Mouse (Mus musculus) lung, postnatal 0 days (tissue): ENCODE measurements around the gene Unc5a. TPM values are rescaled to one million over a fixed set of nuclear protein-coding genes. Genes with fewer than 3 reads are reported as not detected.

Experiments used
- ATAC-seq: fragments of 200-750 bp; cut with Nextera tagmentation; 2 replicates; pipeline ENCODE4 v1.8.0; 2017; ENCODE audit warnings: moderate library complexity
- DNase-seq: peaks from one replicate; pipeline ENCODE4 v3.0.0-alpha.2; 2016; ENCODE audit warnings: low spot score
- H3K27ac ChIP-seq: fragments of 300-500 bp; sonication (generic); 2 replicates; pipeline ENCODE4 v1.5.1; 2014; ENCODE audit warnings: antibody characterized with exemption, mild to moderate bottlenecking, low read length, mixed read lengths
- H3K27me3 ChIP-seq: fragments of 300-500 bp; sonication (generic); replicated peaks from 2 replicates; pipeline ENCODE4 v1.6.1; 2014; ENCODE audit warnings: low read length, mixed read lengths; ENCODE audit not compliant: insufficient read depth
- H3K36me3 ChIP-seq: fragments of 300-500 bp; sonication (generic); 2 replicates; pipeline ENCODE4 v1.6.1; 2014; ENCODE audit warnings: low read length, mixed read lengths; ENCODE audit not compliant: insufficient read depth
- H3K4me1 ChIP-seq: fragments of 300-500 bp; sonication (generic); 2 replicates; pipeline ENCODE4 v1.6.1; 2014; ENCODE audit warnings: antibody characterized with exemption, low read depth, low read length, mixed read lengths; ENCODE audit not compliant: insufficient read depth
- H3K4me2 ChIP-seq: fragments of 300-500 bp; sonication (generic); replicated peaks from 2 replicates; pipeline ENCODE4 v1.6.1; 2014; ENCODE audit warnings: low read depth, mild to moderate bottlenecking, low read length, moderate library complexity, mixed read lengths
- H3K4me3 ChIP-seq: fragments of 300-500 bp; sonication (generic); 2 replicates; pipeline ENCODE4 v1.5.1; 2014; ENCODE audit warnings: low read depth, low read length
- H3K9ac ChIP-seq: fragments of 300-500 bp; sonication (generic); replicated peaks from 2 replicates; pipeline ENCODE4 v1.6.1; 2014; ENCODE audit warnings: low read depth, mild to moderate bottlenecking
- H3K9me3 ChIP-seq: fragments of 300-500 bp; sonication (generic); 2 replicates; pipeline ENCODE4 v1.6.1; 2016; ENCODE audit warnings: low read length, mixed read lengths
- CTCF ChIP-seq: IDR thresholded peaks from 2 replicates; pipeline ENCODE4 v1.5.1; 2016; ENCODE audit warnings: antibody characterized with exemption, mild to moderate bottlenecking
- EP300 ChIP-seq: IDR thresholded peaks from 2 replicates; pipeline ENCODE4 v1.6.1; 2016; ENCODE audit warnings: antibody characterized with exemption, mild to moderate bottlenecking, control low read depth
- WGBS: fragments of 180-500 bp; shearing (Covaris S2); extraction: QIAGEN DNeasy Blood & Tissue Kit; methylation state at CpG from one replicate; pipeline ENCODE4 v1.1.7; 2014; 5-methylcytosine and 5-hydroxymethylcytosine counted together
- polyA plus RNA-seq: library from polyadenylated mRNA; unstranded; fragments of >200 nt; fragmentation: Nextera tagmentation; extraction: Ambion mirVana; gene quantifications from 2 replicates; pipeline ENCODE4 v1.2.1, GENCODE M21; 2015

Gene Unc5a
- polyA plus RNA-seq, 1 experiment from 2014 or later = 1.4 TPM

DNA sequence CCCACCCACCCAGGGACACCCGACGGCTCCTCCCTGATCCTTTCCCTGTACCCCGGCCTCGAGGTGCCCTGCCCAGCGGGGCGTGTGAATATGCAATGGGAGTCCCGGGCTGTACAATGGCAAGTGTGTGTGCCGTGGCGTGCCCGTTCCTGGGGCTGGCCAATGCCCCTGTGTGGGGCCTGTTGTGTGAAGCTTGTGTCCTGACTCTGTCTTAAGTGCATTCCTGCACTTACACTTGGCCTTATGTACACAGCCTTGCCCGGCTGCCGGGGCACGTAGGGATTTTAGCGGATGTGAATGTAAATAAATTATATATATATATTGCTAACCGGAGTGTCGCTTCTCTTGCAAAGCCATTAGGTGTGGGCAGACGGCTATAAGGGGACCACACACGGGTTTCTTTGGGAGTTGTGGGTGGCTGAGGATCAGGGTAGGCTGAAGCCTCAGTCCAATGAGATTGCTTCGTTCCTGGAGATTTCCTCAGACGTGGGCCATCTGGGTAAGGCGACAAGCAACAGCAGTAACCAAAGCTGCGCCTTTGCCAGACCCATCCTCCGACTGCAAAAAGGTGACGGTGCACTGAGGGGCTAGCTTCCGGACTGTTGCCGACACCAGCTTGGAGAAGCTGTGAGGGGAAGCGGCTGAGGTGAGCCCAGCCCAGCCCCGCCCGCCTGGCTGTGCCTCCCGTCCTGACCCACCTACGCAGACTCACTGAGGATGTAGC lies 56.6 kb downstream of the Unc5a start:
- no peaks in the 10 kb centered on the region for H3K9me3 ChIP-seq
- H3K27me3 ChIP-seq = no peaks in the 10 kb centered on the region
- no peak overlapping the region for H3K27ac ChIP-seq
- no peak overlapping the region for H3K4me3 ChIP-seq
- WGBS = 27% methylated on average over 31 of the region's 31 CpGs
- ATAC-seq (peak; percentile 69), DNase-seq (peak; percentile 53)
- H3K4me1 ChIP-seq = peaks cover 10% of the 10 kb centered on the region; the same call in 1 of the 2 replicates
- peak overlapping the region; percentile 42 for H3K4me2 ChIP-seq
- H3K36me3 ChIP-seq = no peaks in the 10 kb centered on the region
- TF ChIP-seq CTCF (no peak), EP300 (no peak)
- no peak overlapping the region for H3K9ac ChIP-seq

- no peak overlapping the region for H3K9ac ChIP-seq
- peak overlapping the region; percentile 42; the same call in 1 of the 2 replicates for H3K4me2 ChIP-seq
- ATAC-seq (no peak), DNase-seq (no peak)
- H3K27ac ChIP-seq = no peak overlapping the region
- H3K27me3 ChIP-seq = no peaks in the 10 kb centered on the region
- H3K9me3 ChIP-seq = no peaks in the 10 kb centered on the region
- 49% methylated on average over 7 of the region's 7 CpGs for WGBS
- TF ChIP-seq CTCF = no peak
- TF ChIP-seq EP300 = no peak
- H3K4me1 ChIP-seq = peaks cover 10% of the 10 kb centered on the region; the same call in 1 of the 2 replicates
- no peak overlapping the region for H3K4me3 ChIP-seq
- no peaks in the 10 kb centered on the region for H3K36me3 ChIP-seq
Observed at GRCm38 (mm10) chr13:55006415-55006742, 57.2 kb downstream of the Unc5a start.

GRCm38 (mm10) chr13:55008589-55008988 lies 59.4 kb downstream of the Unc5a start:
- no peak overlapping the region for H3K4me3 ChIP-seq
- H3K9me3 ChIP-seq = no peaks in the 10 kb centered on the region
- H3K36me3 ChIP-seq = no peaks in the 10 kb centered on the region
- TF ChIP-seq CTCF (no peak), EP300 (no peak)
- H3K9ac ChIP-seq = no peak overlapping the region
- H3K27me3 ChIP-seq = no peaks in the 10 kb centered on the region
- ATAC-seq = no peak
- WGBS = 81% methylated on average over 6 of the region's 6 CpGs
- no peak for DNase-seq
- no peak overlapping the region for H3K27ac ChIP-seq
- no peak overlapping the region for H3K4me2 ChIP-seq
- peaks cover 10% of the 10 kb centered on the region; the same call in 1 of the 2 replicates for H3K4me1 ChIP-seq

DNA sequence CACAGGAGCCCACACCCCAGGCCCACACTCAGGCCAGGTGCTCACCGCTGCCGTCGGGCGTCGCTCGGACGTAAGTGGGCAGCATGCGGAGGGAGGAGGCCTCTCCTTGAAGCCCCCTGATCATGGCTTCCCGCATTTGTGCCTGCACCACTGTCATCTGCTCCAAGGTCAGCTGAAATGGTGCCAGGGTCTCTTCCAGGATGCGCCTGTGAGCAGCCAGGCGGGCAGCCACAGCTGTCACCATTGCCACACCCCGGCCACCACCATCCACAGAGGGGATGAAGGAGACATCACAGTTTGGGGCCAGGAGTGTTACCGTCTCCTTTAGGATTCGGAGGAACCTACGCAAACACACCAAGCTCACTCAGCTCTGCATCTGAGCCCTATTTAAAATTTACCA lies 61.9 kb downstream of the Unc5a start:
- TF ChIP-seq EP300 (no peak), CTCF (no peak)
- DNase-seq (no peak), ATAC-seq (no peak)
- Histone ChIP-seq H3K27me3 (no peaks in the 10 kb centered on the region), H3K36me3 (no peaks in the 10 kb centered on the region), H3K27ac (no peak overlapping the region), H3K4me3 (no peak overlapping the region), H3K9me3 (no peaks in the 10 kb centered on the region), H3K4me1 (no peaks in the 10 kb centered on the region), H3K4me2 (no peak overlapping the region), H3K9ac (no peak overlapping the region)
- 83% methylated on average over 14 of the region's 15 CpGs for WGBS

DNA sequence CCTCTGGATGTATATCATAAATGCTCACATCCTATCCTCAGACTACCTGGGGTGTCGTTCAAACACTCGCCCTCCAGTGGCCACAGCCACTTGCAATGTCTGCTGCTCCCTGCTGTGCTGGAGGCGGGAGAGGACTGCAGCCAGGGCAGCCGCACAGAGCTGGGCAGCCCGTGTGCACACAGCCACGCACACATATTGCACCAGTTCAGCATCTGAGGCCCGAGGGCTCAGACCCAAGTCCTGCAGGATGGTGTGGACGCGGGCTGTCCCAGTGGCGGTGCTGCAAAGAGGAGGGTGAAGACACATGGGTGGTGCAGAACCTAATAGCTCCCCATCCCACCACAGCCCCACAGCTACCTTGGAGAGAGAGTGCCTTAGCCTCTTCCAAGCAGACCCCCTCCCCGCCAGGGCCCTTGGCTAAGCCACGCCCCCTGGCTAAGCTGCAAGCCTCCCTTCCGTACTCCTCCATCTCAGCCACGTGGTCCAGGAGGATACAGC lies 62.8 kb downstream of the Unc5a start:
- WGBS = 4% methylated on average over 14 of the region's 14 CpGs
- no peaks in the 10 kb centered on the region for H3K27me3 ChIP-seq
- H3K4me2 ChIP-seq = no peak overlapping the region
- no peaks in the 10 kb centered on the region for H3K9me3 ChIP-seq
- no peak for DNase-seq
- H3K27ac ChIP-seq = no peak overlapping the region
- no peaks in the 10 kb centered on the region for H3K36me3 ChIP-seq
- H3K9ac ChIP-seq = no peak overlapping the region
- peak; percentile 25; the same call in 1 of the 2 replicates for ATAC-seq
- no peaks in the 10 kb centered on the region for H3K4me1 ChIP-seq
- no peak for TF ChIP-seq EP300
- TF ChIP-seq CTCF = peak; percentile 50
- no peak overlapping the region for H3K4me3 ChIP-seq

GRCm38 (mm10) chr13:55013702-55014344 lies 64.6 kb downstream of the Unc5a start:
- Histone ChIP-seq H3K27me3 (no peaks in the 10 kb centered on the region), H3K4me3 (no peak overlapping the region), H3K4me1 (no peaks in the 10 kb centered on the region), H3K9me3 (no peaks in the 10 kb centered on the region), H3K9ac (no peak overlapping the region), H3K27ac (no peak overlapping the region), H3K4me2 (no peak overlapping the region), H3K36me3 (no peaks in the 10 kb centered on the region)
- TF ChIP-seq CTCF (peak; percentile 40), EP300 (no peak)
- 38% methylated on average over 9 of the region's 9 CpGs for WGBS
- ATAC-seq (no peak), DNase-seq (peak; percentile 12)
